Mouse (Mus musculus): ENCODE results near the gene Zfp184. TPM values are rescaled to one million over a fixed set of nuclear protein-coding genes. Genes with fewer than 3 reads are reported as not detected.

The Zfp184 gene
- total RNA-seq, 2 experiments from 2014 or later = 2.6 to 3.3 TPM

DNA sequence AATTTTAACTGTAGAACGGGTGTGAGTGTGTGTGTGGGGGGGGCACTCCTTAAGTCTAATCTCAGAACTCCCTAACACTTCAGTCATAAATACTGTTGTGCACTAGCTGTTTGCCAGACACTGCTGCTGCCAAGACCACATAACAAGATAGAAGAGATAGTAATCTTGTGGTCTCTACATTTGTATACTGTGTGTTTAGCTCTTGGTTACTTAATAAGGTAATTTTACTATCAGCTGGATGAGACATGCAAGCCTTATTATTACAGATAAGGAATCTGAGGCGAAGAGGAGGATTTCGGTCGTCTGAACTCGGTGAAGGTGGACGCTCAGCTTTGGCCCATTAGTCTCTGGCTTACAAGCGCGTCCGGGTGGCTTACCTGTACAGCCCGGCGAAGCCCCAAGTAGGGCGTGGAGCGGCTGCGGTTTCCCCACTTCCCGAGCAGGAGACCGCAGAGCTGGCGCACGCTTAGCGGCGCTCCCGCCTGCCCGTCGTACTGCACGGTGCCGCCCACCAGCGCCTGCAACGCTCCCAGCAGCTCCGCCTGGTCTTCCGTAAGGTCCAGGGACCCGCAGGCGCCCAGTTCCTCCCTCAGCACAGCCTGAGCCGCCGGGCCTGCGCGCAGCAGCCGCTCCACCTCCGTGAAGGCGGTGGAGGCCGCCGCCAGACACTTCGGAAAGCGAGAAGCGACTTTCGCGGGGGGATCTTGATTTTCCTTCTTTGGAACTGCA, 60.9 kb downstream of the Zfp184 start:
- DNase-seq (ENCODE audit: low spot score in 2 of 2) = peak; percentile 30 to 44
- intact Hi-C loops (cut with DNase I) = loop anchor here (5.0 kb wide), 1 partner anchor 88 kb away; no protein-coding TSS in a partner anchor

GRCm38 (mm10) chr13:22006334-22007120, 61.6 kb downstream of the Zfp184 start:
- intact Hi-C loops (cut with DNase I) = loop anchor here (5.0 kb wide), 1 partner anchor 89 kb away; no protein-coding TSS in a partner anchor
- DNase-seq (ENCODE audit: low spot score in 2 of 2) = peak in 1 of 2 experiments; percentile 9

GRCm38 (mm10) chr13:22007121-22007510, 62.2 kb downstream of the Zfp184 start:
- no peak for DNase-seq (ENCODE audit: low spot score in 2 of 2)
- intact Hi-C loops (cut with DNase I) = loop anchor here (5.0 kb wide), 1 partner anchor 90 kb away; no protein-coding TSS in a partner anchor

DNA sequence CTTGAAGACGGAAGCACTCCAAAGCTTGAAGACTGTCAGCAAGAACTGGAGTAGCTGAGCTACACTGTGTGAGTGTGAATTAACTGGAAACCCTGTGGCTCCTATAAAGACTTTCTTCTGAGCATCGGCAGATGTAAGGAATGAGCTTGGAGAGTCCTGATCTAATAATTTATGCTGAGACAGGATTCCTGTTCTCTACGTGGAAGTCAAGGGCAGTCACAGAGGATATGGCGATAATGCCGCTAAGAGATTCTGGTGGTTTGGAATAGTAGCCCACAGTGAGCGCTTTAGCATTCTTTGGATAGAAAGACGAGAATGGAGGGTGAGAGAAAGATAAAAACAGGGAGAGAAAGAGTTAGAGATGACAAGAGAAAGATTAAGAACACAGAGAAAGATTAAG, 63.0 kb downstream of the Zfp184 start:
- intact Hi-C loops (cut with DNase I) = loop anchor here (5.0 kb wide), 1 partner anchor 91 kb away; no protein-coding TSS in a partner anchor
- no peak for DNase-seq (ENCODE audit: low spot score in 2 of 2)

GRCm38 (mm10) chr13:22008707-22009106, 63.8 kb downstream of the Zfp184 start:
- intact Hi-C loops (cut with DNase I) = loop anchor here (5.0 kb wide), 1 partner anchor 91 kb away; no protein-coding TSS in a partner anchor

GRCm38 (mm10) chr13:22009642-22010041, 64.7 kb downstream of the Zfp184 start, which contains the start of gene Prss16:
Gene Prss16, minus strand, starts transcription at chr13:22009742.
- no peak for DNase-seq (ENCODE audit: low spot score in 2 of 2)

More at GRCm38 (mm10) chr13:22008707-22009106, 63.8 kb downstream of the Zfp184 start:
- no peak for DNase-seq (ENCODE audit: low spot score in 2 of 2)

More at GRCm38 (mm10) chr13:22009642-22010041, 64.7 kb downstream of the Zfp184 start, which contains the start of gene Prss16:
- intact Hi-C loops (cut with DNase I) = loop anchor here (5.0 kb wide), 1 partner anchor 92 kb away; no protein-coding TSS in a partner anchor

Small RNAs within 50 kb of the gene (microRNA-seq; reads per million reads assigned to microRNA genes)
- gene Gm44456 (0 to 1.5 reads per million in 2 experiments), gene Mir1983 (1,471 to 2,141 reads per million in 2 experiments)

Other genes with a start within 250 kb of the Zfp184 start
- not detected for gene Olfr1359, start 247.0 kb upstream of the Zfp184 start, total RNA-seq (2021)
- 10 to 100 TPM; 31.3 to 46.4 TPM for gene Hist1h2bl, start 229.0 kb upstream of the Zfp184 start, total RNA-seq (2021)
- gene Hist1h2ai, start 228.7 kb upstream of the Zfp184 start, total RNA-seq (2021) = 10 to 100 TPM; 19.5 to 32.4 TPM
- 10 to 100 TPM; 58.0 to 64.8 TPM for gene Hist1h3h, start 227.4 kb upstream of the Zfp184 start, total RNA-seq (2021)
- 1 to 10 TPM; 3.8 to 4.5 TPM for gene Hist1h2bm, start 223.1 kb upstream of the Zfp184 start, total RNA-seq (2021)
- 10 to 100 TPM; 18.4 to 22.2 TPM for gene Hist1h4j, start 210.0 kb upstream of the Zfp184 start, total RNA-seq (2021)
- 100 to 1,000 TPM; 333 to 391 TPM for gene Hist1h4k, start 194.6 kb upstream of the Zfp184 start, total RNA-seq (2021)
- gene Hist1h2ak, start 191.3 kb upstream of the Zfp184 start, total RNA-seq (2021) = 10 to 100 TPM; 13.8 TPM
- gene Hist1h2bn, start 191.0 kb upstream of the Zfp184 start, total RNA-seq (2021) = 1 to 10 TPM; 3.9 to 8.2 TPM
- gene Hist1h1b, start 164.5 kb upstream of the Zfp184 start, total RNA-seq (2021) = 10 to 100 TPM in 1 of 2 experiments, 1 to 10 TPM in 1; 5.3 to 10.6 TPM
- 10 to 100 TPM; 61.5 to 78.2 TPM for gene Hist1h3i, start 161.7 kb upstream of the Zfp184 start, total RNA-seq (2021)
- 1 to 10 TPM in 1 of 2 experiments, not detected in 1; 1.1 TPM for gene Hist1h2an, start 157.9 kb upstream of the Zfp184 start, total RNA-seq (2021)
- 10 to 100 TPM in 1 of 2 experiments, 1 to 10 TPM in 1; 5.8 to 12.1 TPM for gene Hist1h2bp, start 157.6 kb upstream of the Zfp184 start, total RNA-seq (2021)
- gene Hist1h2bq, start 134.9 kb upstream of the Zfp184 start, total RNA-seq (2021) = 10 to 100 TPM; 44.4 to 48.2 TPM
- 10 to 100 TPM in 1 of 2 experiments, 1 to 10 TPM in 1; 5.4 to 34.0 TPM for gene Hist1h2ao, start 134.6 kb upstream of the Zfp184 start, total RNA-seq (2021)
- 100 to 1,000 TPM; 222 to 263 TPM for gene Hist1h4m, start 133.3 kb upstream of the Zfp184 start, total RNA-seq (2021)
- gene Hist1h4n, start 112.9 kb upstream of the Zfp184 start, total RNA-seq (2021) = 10 to 100 TPM; 23.9 to 43.9 TPM
- gene Hist1h2ap, start 111.6 kb upstream of the Zfp184 start, total RNA-seq (2021) = 10 to 100 TPM in 1 of 2 experiments, not detected in 1; 23.4 TPM
- gene Hist1h2br, start 111.4 kb upstream of the Zfp184 start, total RNA-seq (2021) = 10 to 100 TPM; 44.1 to 47.5 TPM
- gene Pom121l2, start 36.1 kb downstream of the Zfp184 start, total RNA-seq (2021) = not detected
- gene Prss16, start 64.6 kb downstream of the Zfp184 start, total RNA-seq (2021) = under 1 TPM; 0.25 to 0.39 TPM
- 10 to 100 TPM; 28.7 to 29.1 TPM for gene Hist1h2ah, start 90.5 kb downstream of the Zfp184 start, total RNA-seq (2021)
- gene Hist1h2bk, start 90.8 kb downstream of the Zfp184 start, total RNA-seq (2021) = 10 to 100 TPM; 10.0 to 11.6 TPM
- 10 to 100 TPM; 60.2 to 73.2 TPM for gene Hist1h4i, start 96.3 kb downstream of the Zfp184 start, total RNA-seq (2021)
- gene Hist1h2ag, start 97.8 kb downstream of the Zfp184 start, total RNA-seq (2021) = 10 to 100 TPM in 1 of 2 experiments, 1 to 10 TPM in 1; 8.5 to 19.5 TPM
- gene Hist1h2bj, start 98.1 kb downstream of the Zfp184 start, total RNA-seq (2021) = 10 to 100 TPM; 14.0 to 18.1 TPM
- gene Vmn1r188, start 139.3 kb downstream of the Zfp184 start, total RNA-seq (2021) = not detected
- not detected for gene Vmn1r189, start 160.7 kb downstream of the Zfp184 start, total RNA-seq (2021)
- gene Vmn1r191, start 238.9 kb downstream of the Zfp184 start, total RNA-seq (2021) = not detected
- gene Vmn1r192, start 246.0 kb downstream of the Zfp184 start, total RNA-seq (2021) = not detected

Measured in left cerebral cortex, postnatal 25 days (tissue).